ENCODE assay signal across 16 mouse cellular contexts in the genomic region with DNA sequence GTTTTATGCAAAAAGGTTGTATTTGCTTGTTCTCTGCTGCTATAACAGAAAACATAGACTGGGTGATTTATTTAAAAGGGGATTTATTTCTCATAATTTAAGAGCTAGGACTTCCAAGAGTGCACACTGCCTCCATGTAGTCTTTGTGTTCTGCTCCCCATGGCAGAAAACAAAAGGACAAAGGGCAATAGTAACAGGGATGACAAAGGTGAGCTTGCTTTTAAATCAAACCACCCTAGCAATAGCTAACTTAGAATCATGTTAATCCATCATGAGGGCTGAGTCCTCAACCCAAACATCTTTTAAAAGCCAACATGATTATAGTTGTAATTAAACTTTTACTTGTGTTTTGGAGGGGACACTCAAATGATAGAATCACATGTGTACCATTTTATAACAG. TPM values are rescaled to one million over a fixed set of nuclear protein-coding genes. Genes with fewer than 3 reads are reported as not detected.
"Had no signal": no experiment of that assay in that cellular context is flagged by ENCODE, and none has a peak within 500 bp of the region (broad histone marks: within the 10 kb centered on the region; RNA-seq: fewer than 3 reads in every experiment).

No protein-coding gene starts in this region.

- H3K36me3 ChIP-seq: midbrain, embryonic 10.5 days; midbrain, embryonic 12.5 days; neural tube, embryonic 12.5 days; stomach, embryonic 15.5 days had no signal

- DNase-seq: lung, adult 18-20 months; lung, embryonic 14.5 days; lung, postnatal 10 days; lung, postnatal 4 days; midbrain, embryonic 14.5 days; right cerebral cortex, postnatal 14 days; thymus, adult 2 months; thymus, postnatal 25 days; thymus, postnatal 4 days had no signal

- H3K27me3 ChIP-seq: midbrain, embryonic 12.5 days; neural tube, embryonic 12.5 days; stomach, embryonic 15.5 days had no signal

- H3K4me1 ChIP-seq: midbrain, embryonic 12.5 days; neural tube, embryonic 12.5 days had no signal

- H3K4me2 ChIP-seq: lung, embryonic 14.5 days; midbrain, embryonic 12.5 days; neural tube, embryonic 12.5 days; stomach, embryonic 15.5 days had no signal

- ATAC-seq: midbrain, embryonic 16.5 days had no signal

- H3K9ac ChIP-seq: lung, embryonic 14.5 days; midbrain, embryonic 12.5 days; neural tube, embryonic 12.5 days; stomach, embryonic 15.5 days had no signal

- H3K4me3 ChIP-seq: midbrain, embryonic 10.5 days; midbrain, embryonic 12.5 days; neural tube, embryonic 12.5 days; stomach, embryonic 15.5 days had no signal

- H3K27ac ChIP-seq: midbrain, embryonic 10.5 days; midbrain, embryonic 12.5 days; neural tube, embryonic 12.5 days; stomach, postnatal 0 days had no signal

- H3K9me3 ChIP-seq: midbrain, embryonic 10.5 days; midbrain, embryonic 12.5 days; neural tube, embryonic 12.5 days; stomach, embryonic 15.5 days had no signal

RNA-seq across cellular contexts. Expression of a gene that starts 5.9 kb away (rescaled TPM):
- total RNA-seq: megakaryocyte-erythroid progenitor cell, adult 5-6 weeks had no signal
